Mouse (Mus musculus): ENCODE data around the gene 9330161L09Rik. TPM values are rescaled to one million over a fixed set of nuclear protein-coding genes. Genes with fewer than 3 reads are reported as not detected.

Gene 9330161L09Rik
- total and polyA plus RNA-seq, 2 experiments from 2014 or later: 0.91 to 6.5 TPM

DNA sequence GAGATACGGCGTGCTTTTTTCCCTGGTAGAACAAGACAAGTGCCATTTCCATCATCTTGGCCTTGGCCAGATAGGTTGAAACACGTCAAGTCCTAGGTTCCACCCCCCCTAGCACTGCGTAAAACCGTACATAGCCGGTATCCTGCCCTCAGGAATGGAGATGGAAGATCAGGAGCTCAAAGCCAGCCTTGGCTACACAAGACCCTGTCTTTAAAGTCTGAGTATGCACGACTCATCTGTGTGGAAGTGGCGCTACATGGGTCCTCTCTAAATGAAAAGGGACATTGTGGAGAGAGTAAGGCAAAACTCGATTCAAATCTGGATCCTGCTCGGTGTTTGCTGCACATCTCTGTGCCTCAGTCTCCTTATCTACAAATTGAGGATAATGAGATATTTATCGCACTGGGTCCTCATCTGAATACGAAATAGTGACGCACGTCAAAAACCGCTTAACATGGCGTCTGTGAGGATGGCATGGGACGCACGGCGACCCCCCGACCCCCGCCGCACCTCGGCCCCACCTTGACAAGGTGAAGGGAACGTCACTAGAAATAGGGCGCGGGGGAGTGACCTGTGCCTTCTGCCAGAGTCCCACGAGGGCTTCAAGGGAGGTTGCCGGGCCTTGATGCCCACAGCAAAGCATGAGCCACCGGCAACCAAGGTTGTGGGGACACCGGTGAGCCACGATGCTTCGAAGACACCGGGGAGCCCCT, 17.6 kb upstream of the 9330161L09Rik start:
- peak; percentile 27 for DNase-seq (ENCODE audit: low spot score)
- peaks cover 4% of the 10 kb centered on the region; the same call in 1 of the 2 replicates for H3K36me3 ChIP-seq (ENCODE audit: insufficient read depth, low read length)
- ATAC-seq: peak; percentile 68
- H3K27ac ChIP-seq: peak overlapping the region; percentile 90
- H3K4me3 ChIP-seq (ENCODE audit: low read length): peak overlapping the region; percentile 98
- H3K9me3 ChIP-seq (ENCODE audit: low read length): no peaks in the 10 kb centered on the region
- 11% methylated on average over 33 of the region's 33 CpGs for WGBS
- H3K4me2 ChIP-seq (ENCODE audit: low read depth, low read length): peak overlapping the region; percentile 96
- no peak for TF ChIP-seq CTCF (IDR thresholded peaks at IDR 0.05; ENCODE audit: low read depth)
- peaks cover 23% of the 10 kb centered on the region for H3K4me1 ChIP-seq (ENCODE audit: insufficient read depth, low read length)
- H3K9ac ChIP-seq (replicated peaks; ENCODE audit: low read length): peak overlapping the region; percentile 83
- no peaks in the 10 kb centered on the region for H3K27me3 ChIP-seq (ENCODE audit: insufficient read depth, low read length)

DNA sequence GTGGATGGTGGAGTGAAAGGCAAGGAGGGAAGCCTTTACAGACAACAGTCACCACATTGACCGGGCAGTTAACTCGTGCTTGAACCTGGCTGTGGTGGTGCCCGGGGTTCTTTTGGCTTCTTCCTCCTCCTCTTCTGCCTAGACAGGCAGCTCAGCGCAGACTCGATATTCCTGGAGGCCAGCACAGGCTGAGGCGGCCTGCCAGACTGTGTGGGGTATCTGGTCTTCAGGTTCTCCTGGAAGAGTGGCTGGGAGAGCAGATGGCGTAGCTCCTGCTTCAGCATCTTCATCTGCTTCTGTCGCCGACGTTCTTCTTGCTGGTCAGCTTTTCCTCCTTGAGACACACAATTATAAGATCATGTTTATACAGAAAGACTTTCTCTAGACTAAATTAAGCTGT, 524 bp upstream of the 9330161L09Rik start:
- no peak for TF ChIP-seq CTCF (IDR thresholded peaks at IDR 0.05; ENCODE audit: low read depth)
- no peak overlapping the region for H3K4me3 ChIP-seq (ENCODE audit: low read length)
- H3K27me3 ChIP-seq (ENCODE audit: insufficient read depth, low read length): no peaks in the 10 kb centered on the region
- no peak for ATAC-seq
- H3K27ac ChIP-seq: no peak overlapping the region
- H3K9ac ChIP-seq (replicated peaks; ENCODE audit: low read length): no peak overlapping the region
- H3K36me3 ChIP-seq (ENCODE audit: insufficient read depth, low read length): peaks cover 80% of the 10 kb centered on the region
- no peaks in the 10 kb centered on the region for H3K4me1 ChIP-seq (ENCODE audit: insufficient read depth, low read length)
- no peaks in the 10 kb centered on the region for H3K9me3 ChIP-seq (ENCODE audit: low read length)
- no peak overlapping the region for H3K4me2 ChIP-seq (ENCODE audit: low read depth, low read length)
- WGBS: 95% methylated on average over 10 of the region's 10 CpGs
- no peak for DNase-seq (ENCODE audit: low spot score)

DNA sequence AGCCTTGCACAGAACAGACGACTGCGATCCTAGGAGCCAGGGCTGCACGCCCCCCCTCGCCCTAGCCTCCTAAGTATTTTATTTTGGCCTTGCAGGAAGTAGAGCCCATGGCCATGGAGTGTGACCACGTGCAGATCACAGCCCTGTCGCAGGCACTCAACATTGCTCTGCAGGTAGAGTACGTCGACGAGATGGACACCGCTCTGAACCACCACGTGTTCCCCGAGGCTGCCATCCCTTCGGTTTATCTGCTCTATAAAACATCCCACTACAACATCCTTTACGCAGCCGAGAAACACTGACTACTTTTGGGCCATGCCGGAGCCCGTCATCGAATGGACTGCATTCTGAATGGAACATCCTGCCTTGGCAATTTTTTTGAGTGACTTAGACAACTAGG, 3.5 kb downstream of the 9330161L09Rik start:
- H3K4me1 ChIP-seq (ENCODE audit: insufficient read depth, low read length): no peaks in the 10 kb centered on the region
- ATAC-seq: no peak
- H3K36me3 ChIP-seq (ENCODE audit: insufficient read depth, low read length): peaks cover 65% of the 10 kb centered on the region
- H3K27me3 ChIP-seq (ENCODE audit: insufficient read depth, low read length): no peaks in the 10 kb centered on the region
- DNase-seq (ENCODE audit: low spot score): no peak
- 90% methylated on average over 18 of the region's 18 CpGs for WGBS
- no peak overlapping the region for H3K4me3 ChIP-seq (ENCODE audit: low read length)
- H3K4me2 ChIP-seq (ENCODE audit: low read depth, low read length): no peak overlapping the region
- H3K9ac ChIP-seq (replicated peaks; ENCODE audit: low read length): no peak overlapping the region
- no peak overlapping the region for H3K27ac ChIP-seq
- no peaks in the 10 kb centered on the region for H3K9me3 ChIP-seq (ENCODE audit: low read length)
- no peak for TF ChIP-seq CTCF (IDR thresholded peaks at IDR 0.05; ENCODE audit: low read depth)

DNA sequence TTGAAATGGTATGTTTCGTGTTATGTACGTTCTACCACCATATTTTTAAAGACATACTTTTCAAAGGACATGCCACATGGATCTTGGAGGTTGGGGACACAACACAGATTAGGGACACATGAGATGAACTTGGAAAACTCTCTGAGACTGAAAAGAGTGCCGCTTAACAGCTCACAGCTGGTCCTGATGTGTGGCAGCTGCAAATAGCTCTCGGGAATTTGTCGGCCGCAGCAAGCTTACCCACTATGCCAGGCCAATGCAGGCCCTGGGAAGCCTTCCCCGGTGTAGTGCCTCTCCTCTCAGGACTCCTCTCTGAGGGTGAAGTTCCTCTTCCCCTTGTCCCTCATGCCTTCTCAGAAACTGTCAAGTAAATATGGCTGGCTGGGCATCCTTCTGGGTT, 10.9 kb downstream of the 9330161L09Rik start:
- 82% methylated on average over 7 of the region's 7 CpGs for WGBS
- no peaks in the 10 kb centered on the region for H3K27me3 ChIP-seq (ENCODE audit: insufficient read depth, low read length)
- no peak for TF ChIP-seq CTCF (IDR thresholded peaks at IDR 0.05; ENCODE audit: low read depth)
- H3K9me3 ChIP-seq (ENCODE audit: low read length): no peaks in the 10 kb centered on the region
- H3K4me1 ChIP-seq (ENCODE audit: insufficient read depth, low read length): no peaks in the 10 kb centered on the region
- H3K4me2 ChIP-seq (ENCODE audit: low read depth, low read length): no peak overlapping the region
- ATAC-seq (no peak), DNase-seq (ENCODE audit: low spot score) (no peak)
- no peak overlapping the region for H3K4me3 ChIP-seq (ENCODE audit: low read length)
- H3K27ac ChIP-seq: no peak overlapping the region
- H3K36me3 ChIP-seq (ENCODE audit: insufficient read depth, low read length): peaks cover 11% of the 10 kb centered on the region; the same call in 1 of the 2 replicates
- H3K9ac ChIP-seq (replicated peaks; ENCODE audit: low read length): no peak overlapping the region

DNA sequence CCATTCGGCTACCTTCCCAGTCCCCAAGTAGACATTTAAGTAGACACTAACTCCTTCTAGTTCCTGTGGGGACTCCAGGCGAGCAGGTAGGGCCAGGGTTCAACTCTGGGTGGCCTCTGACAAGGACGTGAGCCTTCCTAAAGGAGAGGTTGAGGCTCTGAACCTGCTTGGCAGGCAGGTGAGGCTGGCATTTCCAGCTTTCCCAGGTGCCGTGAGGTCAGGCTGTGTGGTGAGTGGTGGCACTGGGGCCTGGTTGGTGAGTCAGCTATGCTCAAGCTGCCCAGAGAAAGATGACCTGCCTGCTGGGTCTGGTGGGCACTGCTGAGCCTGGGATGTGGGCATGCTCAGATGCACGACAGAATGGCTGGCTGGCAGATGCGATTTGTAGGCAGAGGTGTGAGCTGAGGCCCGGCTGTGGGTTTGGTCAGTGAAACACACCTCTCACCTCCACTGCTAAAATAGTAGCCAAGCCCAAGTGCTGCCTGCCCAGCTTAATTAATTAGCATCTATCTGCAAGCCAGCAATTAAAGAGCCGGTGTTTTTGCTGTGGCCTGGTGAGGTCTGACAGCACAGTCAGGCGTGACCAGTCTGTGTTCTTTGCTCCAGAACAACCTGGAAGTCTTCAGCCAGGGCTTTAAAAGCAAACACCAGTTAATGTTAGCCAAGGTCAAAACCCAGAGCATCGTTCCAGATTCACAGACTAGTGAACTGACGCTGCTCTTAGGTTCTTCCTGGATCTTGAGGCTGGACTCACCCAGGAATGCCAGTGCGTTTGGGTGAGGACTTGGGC, 11.9 kb downstream of the 9330161L09Rik start:
- no peaks in the 10 kb centered on the region for H3K4me1 ChIP-seq (ENCODE audit: insufficient read depth, low read length)

DNA sequence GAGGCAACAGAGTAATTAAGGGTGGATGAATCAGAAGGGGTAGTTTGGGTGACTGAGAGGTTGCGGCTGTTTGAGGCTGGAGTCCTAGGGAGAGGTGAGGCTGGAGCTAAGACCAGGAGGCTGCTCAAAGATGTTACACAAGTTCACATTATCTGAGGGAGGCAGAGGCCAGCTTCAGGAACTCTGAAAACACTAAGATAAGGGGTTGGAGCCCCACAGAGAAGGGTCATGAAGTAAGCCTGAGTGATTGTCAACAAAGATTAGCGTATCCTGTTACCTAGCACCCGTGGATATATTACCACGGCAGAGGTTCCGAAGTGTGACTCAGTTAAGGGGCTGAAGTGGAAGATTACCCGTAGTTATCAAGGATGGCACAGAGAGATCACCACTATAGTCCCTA, 14.1 kb downstream of the 9330161L09Rik start:
- no peaks in the 10 kb centered on the region for H3K9me3 ChIP-seq (ENCODE audit: low read length)
- no peak overlapping the region for H3K27ac ChIP-seq
- H3K4me1 ChIP-seq (ENCODE audit: insufficient read depth, low read length): peaks cover 7% of the 10 kb centered on the region; the same call in 1 of the 2 replicates
- WGBS: 59% methylated on average over 6 of the region's 6 CpGs
- no peak for DNase-seq (ENCODE audit: low spot score)
- ATAC-seq: no peak
- H3K9ac ChIP-seq (replicated peaks; ENCODE audit: low read length): no peak overlapping the region
- no peaks in the 10 kb centered on the region for H3K36me3 ChIP-seq (ENCODE audit: insufficient read depth, low read length)
- no peaks in the 10 kb centered on the region for H3K27me3 ChIP-seq (ENCODE audit: insufficient read depth, low read length)
- H3K4me3 ChIP-seq (ENCODE audit: low read length): no peak overlapping the region
- TF ChIP-seq CTCF (IDR thresholded peaks at IDR 0.05; ENCODE audit: low read depth): no peak
- no peak overlapping the region for H3K4me2 ChIP-seq (ENCODE audit: low read depth, low read length)

More for the DNA sequence above, 11.9 kb downstream of the 9330161L09Rik start:
- no peak for TF ChIP-seq CTCF (IDR thresholded peaks at IDR 0.05; ENCODE audit: low read depth)
- Histone ChIP-seq H3K27me3 (ENCODE audit: insufficient read depth, low read length) (no peaks in the 10 kb centered on the region), H3K9me3 (ENCODE audit: low read length) (no peaks in the 10 kb centered on the region), H3K27ac (no peak overlapping the region), H3K9ac (replicated peaks; ENCODE audit: low read length) (no peak overlapping the region), H3K36me3 (ENCODE audit: insufficient read depth, low read length) (0 out of 2 replicates have a peak, but pooled peaks cover 3% of the 10 kb centered on the region), H3K4me3 (ENCODE audit: low read length) (no peak overlapping the region), H3K4me2 (ENCODE audit: low read depth, low read length) (no peak overlapping the region)
- DNase-seq (ENCODE audit: low spot score): no peak
- 80% methylated on average over 12 of the region's 12 CpGs for WGBS
- ATAC-seq: no peak

Measured in hindbrain, postnatal 0 days (tissue).